Mouse (Mus musculus) liver, embryonic 16.5 days (tissue): Measurements from ENCODE around the gene 4921504E06Rik. TPM values are rescaled to one million over a fixed set of nuclear protein-coding genes. Genes with fewer than 3 reads are reported as not detected.

Experiments used
- ATAC-seq: fragments of 200-750 bp; cut with Nextera tagmentation; 2 replicates; pipeline ENCODE4 v1.8.0; 2017; ENCODE audit warnings: low read depth, mild to moderate bottlenecking, moderate number of reproducible peaks, moderate library complexity
- H3K27ac ChIP-seq: fragments of 300-500 bp; sonication (generic); 2 replicates; pipeline ENCODE4 v1.5.1; 2014; ENCODE audit warnings: mild to moderate bottlenecking, low read length
- H3K27me3 ChIP-seq: fragments of 300-500 bp; sonication (generic); 2 replicates; pipeline ENCODE4 v1.6.1; 2014; ENCODE audit warnings: low read depth, low read length, mixed read lengths; ENCODE audit not compliant: control insufficient read depth, insufficient read depth
- H3K36me3 ChIP-seq: fragments of 300-500 bp; sonication (generic); 2 replicates; pipeline ENCODE4 v1.6.1; 2014; ENCODE audit warnings: mild to moderate bottlenecking; ENCODE audit not compliant: control insufficient read depth, insufficient read depth
- H3K4me1 ChIP-seq: fragments of 300-500 bp; sonication (generic); 2 replicates; pipeline ENCODE4 v1.6.1; 2014; ENCODE audit warnings: low read depth, low read length, mixed read lengths; ENCODE audit not compliant: control insufficient read depth
- H3K4me2 ChIP-seq: fragments of 300-500 bp; sonication (generic); 2 replicates; pipeline ENCODE4 v1.6.1; 2014; ENCODE audit warnings: low read depth, low read length, mixed read lengths
- H3K4me3 ChIP-seq: fragments of 300-500 bp; sonication (generic); 2 replicates; pipeline ENCODE4 v1.5.1; 2014; ENCODE audit warnings: low read depth, mild to moderate bottlenecking, low read length
- H3K9ac ChIP-seq: fragments of 300-500 bp; sonication (generic); 2 replicates; pipeline ENCODE4 v1.6.1; 2014; ENCODE audit warnings: low read depth, low read length
- H3K9me3 ChIP-seq: fragments of 300-500 bp; sonication (generic); replicated peaks from 2 replicates; pipeline ENCODE4 v1.6.1; 2016; ENCODE audit warnings: low read length; ENCODE audit not compliant: control insufficient read depth
- WGBS: fragments of 180-500 bp; shearing (Covaris S2); extraction: QIAGEN DNeasy Blood & Tissue Kit; methylation state at CpG from one replicate; pipeline ENCODE4 v1.1.7; 2014; ENCODE audit not compliant: insufficient replicate concordance; 5-methylcytosine and 5-hydroxymethylcytosine counted together
- polyA plus RNA-seq: library from polyadenylated mRNA; unstranded; fragments of >200 nt; fragmentation: Nextera tagmentation; extraction: Ambion mirVana; gene quantifications from 2 replicates; pipeline ENCODE4 v1.2.1, GENCODE M21; 2015

Gene 4921504E06Rik
- polyA plus RNA-seq: not detected in 2 replicates

DNA sequence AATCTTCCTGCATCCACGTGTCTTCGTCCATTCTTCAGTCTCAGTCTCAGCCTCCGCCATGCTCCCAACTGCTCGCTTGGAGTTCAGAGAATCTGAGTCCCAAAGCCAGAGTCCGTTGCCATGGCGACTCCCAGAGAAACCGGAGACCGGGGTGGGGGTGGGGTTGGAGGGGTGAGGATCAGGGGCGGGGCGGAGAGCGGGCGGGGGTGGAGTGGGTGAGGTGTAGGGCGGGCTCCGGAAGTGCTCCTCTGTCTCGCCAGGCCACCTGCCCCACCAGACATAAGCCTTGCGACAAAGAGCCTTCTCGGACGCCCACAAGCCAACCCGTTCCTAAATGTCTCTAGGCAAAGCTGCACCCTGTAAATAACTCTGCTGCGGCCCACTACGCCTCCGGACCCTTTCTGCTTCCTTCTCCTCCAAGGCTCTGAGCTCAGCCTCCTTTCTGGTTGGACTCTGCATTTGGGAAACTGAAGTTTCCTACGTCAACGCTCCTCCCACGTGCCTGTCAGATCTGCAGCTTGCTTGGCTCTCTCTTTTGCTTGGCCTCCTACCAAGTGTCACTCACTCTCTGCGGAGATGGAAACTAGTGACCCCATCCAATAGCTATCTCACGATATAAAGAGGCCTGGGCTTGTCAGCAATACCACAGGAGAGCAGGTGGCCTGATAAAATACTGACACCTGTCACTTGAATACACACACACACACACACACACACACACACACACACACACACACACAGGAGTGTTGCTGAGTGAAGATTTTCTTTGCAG lies at the start of gene 4921504E06Rik:
Gene 4921504E06Rik (minus strand): TSS at position 94 of the 772 bp plus-strand sequence.
- Histone ChIP-seq H3K4me1 (no peaks in the 10 kb centered on the region; the same call in 1 of the 2 replicates), H3K9ac (0 out of 2 replicates have a peak within 1 kb of the TSS, but pooled peaks have one; percentile 12), H3K9me3 (no peaks in the 10 kb centered on the region), H3K4me2 (peak within 1 kb of the TSS; percentile 56), H3K27me3 (no peaks in the 10 kb centered on the region), H3K4me3 (peak within 1 kb of the TSS; percentile 36), H3K36me3 (no peaks in the 10 kb centered on the region), H3K27ac (no peak within 1 kb of the TSS)
- 2% methylated on average over 26 of the region's 27 CpGs for WGBS
- ATAC-seq: peak; percentile 54

DNA sequence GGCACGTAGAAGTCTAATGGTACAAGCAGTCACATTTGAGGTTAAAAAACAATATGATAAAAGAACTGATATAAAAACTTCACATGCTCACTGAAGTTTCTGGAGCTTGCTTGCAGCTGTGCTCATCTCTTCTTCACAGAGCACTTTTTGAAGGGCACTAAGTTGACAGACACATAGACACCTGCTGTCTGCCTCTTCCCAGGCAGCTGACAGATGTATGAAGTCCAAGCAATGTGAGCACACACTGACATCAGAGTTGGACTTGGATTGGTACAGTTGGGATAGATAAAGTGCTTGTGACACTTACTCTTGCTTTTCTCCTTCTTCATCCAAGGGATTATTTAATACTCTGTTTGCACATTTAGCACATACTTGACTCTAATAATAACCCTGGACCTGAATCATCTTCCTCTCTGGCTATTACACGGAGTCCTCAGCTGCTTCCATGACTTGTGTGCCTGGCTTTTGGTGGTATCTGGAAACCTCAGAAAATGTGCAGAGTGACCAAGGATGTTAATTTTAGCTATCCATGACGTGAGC lies 47.7 kb upstream of the 4921504E06Rik start:
- no peaks in the 10 kb centered on the region for H3K27me3 ChIP-seq
- no peaks in the 10 kb centered on the region for H3K9me3 ChIP-seq
- 55% methylated on average over 3 of the region's 3 CpGs for WGBS
- H3K4me2 ChIP-seq: no peak overlapping the region
- no peak overlapping the region for H3K9ac ChIP-seq
- H3K36me3 ChIP-seq: no peaks in the 10 kb centered on the region
- no peaks in the 10 kb centered on the region for H3K4me1 ChIP-seq
- no peak overlapping the region for H3K4me3 ChIP-seq
- no peak for ATAC-seq
- no peak overlapping the region for H3K27ac ChIP-seq

DNA sequence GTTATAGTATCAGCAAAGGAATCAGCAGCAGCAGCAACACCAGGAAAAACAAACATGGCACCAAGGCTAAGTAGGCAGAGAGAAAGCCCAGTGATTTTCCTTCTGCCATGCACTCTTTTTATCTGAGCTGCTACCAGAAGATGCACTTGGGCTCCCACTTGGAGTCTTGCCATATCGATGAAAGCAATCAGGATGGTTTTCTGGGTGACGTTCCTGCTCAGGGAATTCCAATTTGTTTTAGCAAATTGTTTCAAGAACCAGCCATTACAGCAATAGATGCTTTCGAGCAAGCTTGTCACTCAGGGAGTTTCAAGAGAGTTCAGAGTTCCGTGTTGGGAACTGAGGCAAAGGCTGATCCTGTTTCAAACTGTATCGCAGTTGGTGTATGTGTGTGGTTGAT lies 47.1 kb upstream of the 4921504E06Rik start:
- H3K4me2 ChIP-seq: no peak overlapping the region
- no peaks in the 10 kb centered on the region for H3K27me3 ChIP-seq
- no peak for ATAC-seq
- no peak overlapping the region for H3K4me3 ChIP-seq
- H3K27ac ChIP-seq: no peak overlapping the region
- H3K9me3 ChIP-seq: no peaks in the 10 kb centered on the region
- H3K9ac ChIP-seq: no peak overlapping the region
- 62% methylated on average over 5 of the region's 5 CpGs for WGBS
- H3K36me3 ChIP-seq: no peaks in the 10 kb centered on the region
- no peaks in the 10 kb centered on the region for H3K4me1 ChIP-seq

DNA sequence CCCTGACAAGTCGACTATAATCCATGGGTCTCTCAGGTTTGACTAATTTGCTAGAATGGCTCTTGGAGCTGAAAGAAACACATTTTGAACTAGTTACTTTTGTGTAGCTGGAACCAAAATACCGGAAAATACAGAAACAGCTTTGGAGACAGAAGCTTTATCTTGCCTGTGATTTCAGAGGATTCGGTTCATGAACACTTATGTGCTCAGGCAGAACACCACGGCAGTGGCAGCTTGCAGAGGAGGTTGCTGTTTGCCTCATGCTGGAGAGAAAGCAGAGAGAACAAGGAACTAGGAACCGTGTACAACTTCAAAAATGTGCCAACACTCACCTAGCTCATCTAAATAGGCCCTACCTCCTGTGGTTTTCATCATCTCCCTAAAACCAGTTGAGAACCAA lies 46.1 kb upstream of the 4921504E06Rik start:
- 57% methylated on average over 5 of the region's 5 CpGs for WGBS
- no peak for ATAC-seq
- Histone ChIP-seq H3K4me2 (no peak overlapping the region), H3K27me3 (no peaks in the 10 kb centered on the region), H3K4me1 (no peaks in the 10 kb centered on the region), H3K9me3 (no peaks in the 10 kb centered on the region), H3K4me3 (no peak overlapping the region), H3K36me3 (no peaks in the 10 kb centered on the region), H3K27ac (no peak overlapping the region), H3K9ac (no peak overlapping the region)

DNA sequence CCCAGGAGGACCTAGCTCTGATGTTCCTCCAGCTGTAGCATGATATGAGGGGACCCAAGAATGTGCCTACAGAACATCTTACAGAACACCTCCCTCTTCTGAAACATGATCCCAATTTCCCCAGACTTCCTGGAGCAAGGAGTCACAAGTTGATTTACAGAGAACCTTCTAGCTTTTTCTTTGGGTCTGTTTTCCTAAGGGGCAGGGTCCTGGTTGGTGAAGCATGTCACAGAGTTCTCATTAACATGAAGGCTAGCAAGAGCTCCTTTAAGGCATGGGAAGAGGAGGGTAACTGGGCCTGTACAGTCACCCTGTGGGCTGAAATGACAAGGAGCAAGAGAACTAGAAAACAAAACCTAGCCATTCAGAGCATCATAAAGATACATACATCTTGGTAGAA lies 43.3 kb upstream of the 4921504E06Rik start:
- Histone ChIP-seq H3K4me1 (no peaks in the 10 kb centered on the region), H3K36me3 (no peaks in the 10 kb centered on the region), H3K9ac (no peak overlapping the region), H3K27ac (no peak overlapping the region), H3K9me3 (no peaks in the 10 kb centered on the region), H3K4me3 (no peak overlapping the region), H3K4me2 (no peak overlapping the region), H3K27me3 (no peaks in the 10 kb centered on the region)
- no peak for ATAC-seq

DNA sequence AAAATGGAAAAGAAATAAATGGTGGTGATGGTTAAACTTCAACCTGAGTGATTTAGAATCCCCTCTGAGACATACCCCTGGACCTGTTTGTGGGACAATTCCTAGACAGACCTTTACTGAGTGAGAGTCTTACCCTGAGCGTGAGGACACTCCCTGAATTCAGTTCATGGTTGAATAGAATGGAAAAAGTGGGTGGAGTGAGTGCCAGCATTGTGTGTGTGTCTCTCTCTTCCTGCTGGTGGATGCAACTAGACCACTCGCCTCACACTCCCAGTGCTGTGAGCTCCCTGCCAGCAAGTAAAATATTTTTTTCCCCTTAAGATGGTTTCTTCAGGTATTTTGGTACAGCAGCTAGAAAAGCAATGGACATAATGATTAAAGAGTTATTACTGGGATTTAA lies 42.7 kb upstream of the 4921504E06Rik start:
- no peaks in the 10 kb centered on the region for H3K4me1 ChIP-seq
- no peak overlapping the region for H3K27ac ChIP-seq
- no peaks in the 10 kb centered on the region for H3K27me3 ChIP-seq
- no peak for ATAC-seq
- H3K9me3 ChIP-seq: no peaks in the 10 kb centered on the region
- H3K4me3 ChIP-seq: no peak overlapping the region
- WGBS: 46% methylated on average over 2 of the region's 2 CpGs
- H3K9ac ChIP-seq: no peak overlapping the region
- H3K4me2 ChIP-seq: no peak overlapping the region
- no peaks in the 10 kb centered on the region for H3K36me3 ChIP-seq

DNA sequence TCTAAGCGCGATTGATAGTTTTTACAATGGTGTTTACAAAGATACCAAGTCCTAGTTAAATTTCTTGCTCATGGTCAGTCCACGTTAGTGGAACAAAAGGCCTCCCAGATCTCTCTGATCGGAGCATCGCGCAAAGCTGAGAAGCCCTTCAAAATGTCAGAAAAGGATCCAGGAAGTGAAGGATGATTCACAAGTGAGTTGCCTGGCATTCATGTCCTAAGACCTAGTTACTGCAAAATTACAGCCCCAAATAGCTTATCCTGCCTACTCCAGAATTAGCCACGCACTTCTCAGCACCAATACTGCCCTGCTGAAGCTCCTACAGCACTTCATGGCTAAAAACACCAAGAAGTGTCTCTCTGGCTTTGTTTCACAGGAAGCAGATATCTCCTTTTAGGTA lies 41.1 kb upstream of the 4921504E06Rik start:
- Histone ChIP-seq H3K4me1 (no peaks in the 10 kb centered on the region), H3K27ac (no peak overlapping the region), H3K9ac (no peak overlapping the region), H3K4me3 (no peak overlapping the region), H3K27me3 (no peaks in the 10 kb centered on the region), H3K9me3 (no peaks in the 10 kb centered on the region), H3K4me2 (no peak overlapping the region), H3K36me3 (no peaks in the 10 kb centered on the region)
- WGBS: 68% methylated on average over 7 of the region's 7 CpGs
- no peak for ATAC-seq

DNA sequence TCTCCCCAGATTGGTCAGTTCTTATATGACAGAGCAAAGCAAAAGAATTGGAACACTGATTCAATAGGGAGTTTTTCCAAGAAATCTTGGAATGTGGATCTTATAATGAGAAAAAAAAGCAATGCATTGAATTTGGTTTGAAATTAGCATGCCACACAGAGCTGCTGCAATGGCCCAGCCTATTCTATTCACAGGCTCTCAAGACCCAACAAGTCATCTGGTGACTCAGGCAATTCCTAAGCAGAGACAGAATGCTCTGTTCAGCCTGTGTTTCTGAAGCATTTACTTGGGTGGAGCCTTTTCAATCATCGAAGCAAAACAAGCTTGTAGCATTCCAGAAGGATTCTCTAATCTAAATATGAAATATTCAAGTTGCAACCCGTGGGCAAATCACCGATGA lies 26.1 kb upstream of the 4921504E06Rik start:
- Histone ChIP-seq H3K4me2 (no peak overlapping the region), H3K4me1 (no peaks in the 10 kb centered on the region), H3K9ac (no peak overlapping the region), H3K36me3 (no peaks in the 10 kb centered on the region), H3K27me3 (no peaks in the 10 kb centered on the region), H3K9me3 (no peaks in the 10 kb centered on the region), H3K4me3 (no peak overlapping the region), H3K27ac (no peak overlapping the region)
- 70% methylated on average over 3 of the region's 3 CpGs for WGBS
- ATAC-seq: no peak

DNA sequence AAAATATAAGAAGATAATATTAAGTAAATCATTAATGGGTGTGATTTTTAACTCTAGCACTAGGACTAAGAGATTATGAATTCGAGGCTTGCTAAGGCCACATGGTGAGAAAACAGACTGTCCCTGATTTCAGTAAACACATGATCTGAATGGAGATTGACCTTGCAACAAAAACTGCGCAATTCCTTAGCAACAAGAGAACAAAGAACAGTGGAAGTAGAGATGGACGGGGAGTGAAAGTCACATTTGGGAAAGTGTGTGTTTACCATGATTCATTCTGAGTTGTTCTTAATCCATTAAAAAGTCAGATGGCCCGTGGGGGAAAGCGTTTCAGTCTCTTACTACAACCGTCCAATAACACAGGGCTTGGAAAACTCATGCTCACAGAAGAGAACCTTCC lies 25.5 kb upstream of the 4921504E06Rik start:
- H3K27me3 ChIP-seq: no peaks in the 10 kb centered on the region
- no peaks in the 10 kb centered on the region for H3K4me1 ChIP-seq
- no peaks in the 10 kb centered on the region for H3K36me3 ChIP-seq
- ATAC-seq: no peak
- 63% methylated on average over 6 of the region's 6 CpGs for WGBS
- H3K9me3 ChIP-seq: no peaks in the 10 kb centered on the region
- no peak overlapping the region for H3K4me3 ChIP-seq
- H3K27ac ChIP-seq: no peak overlapping the region
- no peak overlapping the region for H3K4me2 ChIP-seq
- no peak overlapping the region for H3K9ac ChIP-seq
